In genomic region chr10:60756992-60757391, GRCm38 (mm10) we compare ENCODE assay signal across 8 mouse cellular contexts. TPM values are rescaled to one million over a fixed set of nuclear protein-coding genes. Genes with fewer than 3 reads are reported as not detected.
A peak's percentile ranks its signal among the peaks of the same experiment; 100 is the strongest.
DNase-seq lines count a peak whose midpoint lies in the region; ATAC-seq and TF ChIP-seq lines count a peak whose summit lies in the region.

No protein-coding gene starts in this region.

- no peak overlapping the region for H3K4me2 ChIP-seq in forebrain, embryonic 13.5 days

- peak; percentile 54 for DNase-seq in forebrain, embryonic 10.5 days (ENCODE audit: extremely low spot score, low spot score)
- peak; percentile 67 for DNase-seq in urinary bladder, postnatal 14 days (ENCODE audit: low spot score)
- no peak for DNase-seq in urinary bladder, adult 2 months (ENCODE audit: low spot score)
- peak; percentile 82 to 88 for DNase-seq in kidney, postnatal 25 days
- DNase-seq in lung, postnatal 25 days (ENCODE audit: low spot score): peak; percentile 76
- DNase-seq in splenic B cell, adult 2 months (ENCODE audit: low read depth, low spot score): peak; percentile 77

- no peaks in the 10 kb centered on the region for H3K36me3 ChIP-seq in forebrain, embryonic 10.5 days (replicated peaks)
- H3K36me3 ChIP-seq in forebrain, embryonic 13.5 days (ENCODE audit: poor library complexity, severe bottlenecking): no peaks in the 10 kb centered on the region
- no peaks in the 10 kb centered on the region for H3K36me3 ChIP-seq in splenic B cell, adult 2 months (ENCODE audit: control insufficient read depth, insufficient read depth, low read length, poor library complexity, severe bottlenecking)

- 5% methylated on average over 7 of the region's 7 CpGs for WGBS in forebrain, embryonic 10.5 days
- 6% methylated on average over 7 of the region's 7 CpGs for WGBS in forebrain, embryonic 13.5 days

- H3K4me3 ChIP-seq in forebrain, embryonic 10.5 days: no peak overlapping the region
- H3K4me3 ChIP-seq in forebrain, embryonic 13.5 days: no peak overlapping the region
- H3K4me3 ChIP-seq in cortical plate, adult 2 months (ENCODE audit: insufficient read depth, low read length): no peak overlapping the region

- H3K27me3 ChIP-seq in forebrain, embryonic 10.5 days (ENCODE audit: poor library complexity, severe bottlenecking): 0 out of 2 replicates have a peak, but pooled peaks cover 7% of the 10 kb centered on the region
- H3K27me3 ChIP-seq in forebrain, embryonic 13.5 days: no peaks in the 10 kb centered on the region
- no peaks in the 10 kb centered on the region for H3K27me3 ChIP-seq in splenic B cell, adult 2 months (ENCODE audit: control insufficient read depth, insufficient read depth, low read length, poor library complexity, severe bottlenecking)

- no peak for TF ChIP-seq POLR2A in cortical plate, adult 2 months (IDR thresholded peaks at IDR 0.05; ENCODE audit: extremely low read depth, insufficient read depth, low read length)

- H3K27ac ChIP-seq in forebrain, embryonic 10.5 days: no peak overlapping the region
- no peak overlapping the region for H3K27ac ChIP-seq in forebrain, embryonic 13.5 days
- H3K27ac ChIP-seq in cortical plate, adult 2 months (ENCODE audit: insufficient read depth, low read length): no peak overlapping the region

- no peaks in the 10 kb centered on the region for H3K9me3 ChIP-seq in forebrain, embryonic 10.5 days
- H3K9me3 ChIP-seq in forebrain, embryonic 13.5 days (replicated peaks): no peaks in the 10 kb centered on the region

- no peak for ATAC-seq in forebrain, embryonic 13.5 days

- no peak overlapping the region for H3K9ac ChIP-seq in forebrain, embryonic 13.5 days

- H3K4me1 ChIP-seq in forebrain, embryonic 10.5 days: peaks cover 14% of the 10 kb centered on the region
- peaks cover 10% of the 10 kb centered on the region for H3K4me1 ChIP-seq in forebrain, embryonic 13.5 days
- no peaks in the 10 kb centered on the region for H3K4me1 ChIP-seq in cortical plate, adult 2 months (ENCODE audit: control insufficient read depth, insufficient read depth, low read length)

- TF ChIP-seq CTCF in cortical plate, adult 2 months (IDR thresholded peaks at IDR 0.05; ENCODE audit: extremely low read depth, insufficient read depth, low read length): peak; percentile 80

RNA-seq across cellular contexts. Expression of gene Slc29a3, which starts 4.4 kb away (rescaled TPM):
- 6.3 and 7.1 TPM in 2 replicates for polyA plus RNA-seq in forebrain, embryonic 10.5 days (2016; fragmentation: Nextera tagmentation; extraction: Ambion mirVana)
- polyA plus RNA-seq in forebrain, embryonic 13.5 days (2015; fragmentation: Nextera tagmentation; extraction: Ambion mirVana): 12.7 and 13.5 TPM in 2 replicates
- 5.5 and 7.8 TPM in 2 replicates for polyA plus RNA-seq in urinary bladder, adult 2 months (2012; rRNA removed)
- 8.4 and 8.5 TPM in 2 replicates for polyA plus RNA-seq in cortical plate, adult 2 months (2012; rRNA removed)
